Mouse (Mus musculus): Measurements from ENCODE around the gene Hist2h2aa1.
"Not testable (repeated sequence)": the region's sequence is repeated elsewhere in the genome, so short reads cannot be mapped to it uniquely, and the experiment has no call there.

DNA sequence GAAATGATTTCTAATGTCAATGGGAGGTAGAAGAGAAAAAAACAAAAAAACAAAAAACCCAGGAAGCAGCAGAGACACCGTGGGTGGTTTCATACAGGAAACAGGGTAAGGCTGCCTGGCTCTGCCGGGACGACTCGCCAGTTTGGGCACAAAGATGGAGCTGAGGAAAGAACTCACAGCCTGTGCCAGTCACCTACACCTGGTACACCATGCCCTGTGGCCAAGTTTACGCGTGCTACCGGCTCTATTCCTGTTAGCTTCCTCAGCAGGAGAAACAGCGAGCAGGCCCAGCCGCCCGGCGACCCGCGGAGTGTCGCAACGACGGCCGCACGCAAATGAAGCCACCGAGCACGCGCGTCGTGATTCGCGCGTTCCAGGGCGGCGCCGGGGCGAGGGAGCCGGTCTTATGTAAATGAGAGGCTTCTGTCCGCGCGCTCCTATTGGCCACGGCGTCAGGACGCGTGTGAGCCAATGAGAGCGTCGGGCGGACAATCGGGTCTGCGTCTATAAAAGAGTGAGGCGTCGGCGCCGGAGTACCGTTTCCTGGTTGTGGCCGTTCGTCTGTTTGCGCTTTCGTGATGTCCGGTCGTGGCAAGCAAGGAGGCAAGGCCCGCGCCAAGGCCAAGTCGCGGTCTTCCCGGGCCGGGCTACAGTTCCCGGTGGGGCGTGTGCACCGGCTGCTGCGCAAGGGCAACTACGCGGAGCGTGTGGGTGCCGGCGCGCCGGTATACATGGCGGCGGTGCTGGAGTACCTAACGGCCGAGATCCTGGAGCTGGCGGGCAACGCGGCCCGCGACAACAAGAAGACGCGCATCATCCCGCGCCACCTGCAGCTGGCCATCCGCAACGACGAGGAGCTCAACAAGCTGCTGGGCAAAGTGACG, at the start of gene Hist2h2aa1:
- not testable (repeated sequence) for TF ChIP-seq CTCF (IDR thresholded peaks at IDR 0.05; ENCODE audit: control insufficient read depth, insufficient read depth, low read length)
- TF ChIP-seq POLR2A (IDR thresholded peaks at IDR 0.05; ENCODE audit: borderline replicate concordance, control insufficient read depth, low read depth, low read length): peak; percentile 55
